In the genomic region with DNA sequence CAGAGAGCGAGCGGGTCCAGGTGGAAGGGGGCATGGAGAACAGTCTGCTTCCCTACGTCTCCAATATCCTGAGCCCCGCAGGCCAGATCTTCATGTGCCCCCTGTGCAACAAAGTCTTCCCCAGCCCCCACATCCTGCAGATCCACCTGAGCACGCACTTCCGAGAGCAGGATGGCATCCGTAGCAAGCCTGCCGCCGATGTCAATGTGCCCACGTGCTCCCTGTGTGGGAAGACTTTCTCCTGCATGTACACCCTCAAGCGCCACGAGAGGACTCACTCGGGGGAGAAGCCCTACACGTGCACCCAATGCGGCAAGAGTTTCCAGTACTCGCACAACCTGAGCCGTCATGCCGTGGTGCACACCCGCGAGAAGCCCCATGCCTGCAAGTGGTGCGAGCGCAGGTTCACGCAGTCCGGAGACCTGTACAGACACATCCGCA, we compare ENCODE assay signal across 10 mouse cellular contexts. TPM values are rescaled to one million over a fixed set of nuclear protein-coding genes. Genes with fewer than 3 reads are reported as not detected.
DNase-seq lines count a peak whose midpoint lies in the region; ATAC-seq and TF ChIP-seq lines count a peak whose summit lies in the region.
"Had no signal": no experiment of that assay in that cellular context is flagged by ENCODE, and none has a peak within 500 bp of the region (broad histone marks: within the 10 kb centered on the region; RNA-seq: fewer than 3 reads in every experiment).

No protein-coding gene starts in this region.

- no peak for TF ChIP-seq CTCF in layer of hippocampus, adult 2 months (conservative IDR thresholded peaks at IDR 0.05)
- no peak for TF ChIP-seq CTCF in midbrain, postnatal 0 days (IDR thresholded peaks at IDR 0.05)

- peak overlapping the region; percentile 91 for H3K27ac ChIP-seq in layer of hippocampus, adult 2 months
- peak overlapping the region; percentile 99 for H3K27ac ChIP-seq in hindbrain, embryonic 10.5 days
- H3K27ac ChIP-seq in midbrain, postnatal 0 days (ENCODE audit: low read depth, low read length) = no peak overlapping the region

- H3K9me3 ChIP-seq in hindbrain, embryonic 10.5 days = no peaks in the 10 kb centered on the region
- no peaks in the 10 kb centered on the region for H3K9me3 ChIP-seq in midbrain, postnatal 0 days (ENCODE audit: low read length)

- H3K36me3 ChIP-seq in hindbrain, embryonic 10.5 days = peaks cover 27% of the 10 kb centered on the region
- peaks cover 4% of the 10 kb centered on the region; the same call in 1 of the 2 replicates for H3K36me3 ChIP-seq in midbrain, postnatal 0 days (ENCODE audit: insufficient read depth, low read length)

- no peak overlapping the region; the same call in 1 of the 2 replicates for H3K9ac ChIP-seq in midbrain, postnatal 0 days (replicated peaks; ENCODE audit: low read length, poor library complexity, severe bottlenecking)

- ATAC-seq in midbrain, postnatal 0 days (ENCODE audit: low FRiP score) = no peak
- ATAC-seq: activated CD4-positive, CD25-positive, alpha-beta regulatory T cell, adult 4 months had no signal

- H3K27me3 ChIP-seq in hindbrain, embryonic 10.5 days (ENCODE audit: insufficient read depth, poor library complexity, severe bottlenecking) = no peaks in the 10 kb centered on the region
- no peaks in the 10 kb centered on the region for H3K27me3 ChIP-seq in midbrain, postnatal 0 days (ENCODE audit: insufficient read depth, low read length)

- H3K4me1 ChIP-seq in hindbrain, embryonic 10.5 days (replicated peaks) = peaks cover 82% of the 10 kb centered on the region
- H3K4me1 ChIP-seq in midbrain, postnatal 0 days (ENCODE audit: insufficient read depth, low read length) = peaks cover 6% of the 10 kb centered on the region; the same call in 1 of the 2 replicates

- peak overlapping the region; percentile 84 for H3K4me3 ChIP-seq in layer of hippocampus, adult 2 months
- H3K4me3 ChIP-seq in hindbrain, embryonic 10.5 days = peak overlapping the region; percentile 97
- H3K4me3 ChIP-seq in midbrain, postnatal 0 days (ENCODE audit: low read depth, low read length) = no peak overlapping the region; the same call in 1 of the 2 replicates

- no peak for DNase-seq in layer of hippocampus, adult 2 months (ENCODE audit: low spot score in 2 of 2)
- no peak for DNase-seq in layer of hippocampus, postnatal 14 days (ENCODE audit: low spot score in 2 of 2)
- DNase-seq in cerebellum, adult 9-10 months = peak; percentile 71
- peak; percentile 34 for DNase-seq in hindbrain, embryonic 10.5 days (ENCODE audit: low spot score)
- no peak for DNase-seq in midbrain, postnatal 0 days (ENCODE audit: low spot score)
- no peak for DNase-seq in frontal cortex, postnatal 14 days (ENCODE audit: low spot score in 2 of 2)
- no peak for DNase-seq in adrenal gland, postnatal 10 days
- no peak for DNase-seq in layer of hippocampus, adult 11-12 months (ENCODE audit: low spot score)
- DNase-seq: B cell, adult 2 months had no signal

- WGBS in hindbrain, embryonic 10.5 days = 75% methylated on average over 25 of the region's 25 CpGs
- WGBS in midbrain, postnatal 0 days = 68% methylated on average over 25 of the region's 25 CpGs

- H3K4me2 ChIP-seq in midbrain, postnatal 0 days (ENCODE audit: low read depth, low read length, poor library complexity, severe bottlenecking) = peak overlapping the region; percentile 32; the same call in 1 of the 2 replicates

RNA-seq across cellular contexts. Expression of a gene that starts 6.0 kb away (rescaled TPM):
- 100 to 1,000 TPM; 585 to 647 TPM for total RNA-seq in layer of hippocampus, adult 2 months (2021)
- total RNA-seq in layer of hippocampus, postnatal 14 days (2021) = 100 to 1,000 TPM; 592 to 608 TPM
- 7.8 and 8.4 TPM in 2 replicates for polyA plus RNA-seq in hindbrain, embryonic 10.5 days (2016; fragmentation: Nextera tagmentation; extraction: Ambion mirVana)
- 24.7 and 56.7 TPM in 2 replicates for total RNA-seq in midbrain, postnatal 0 days (2014; rRNA removed)
- polyA plus RNA-seq in midbrain, postnatal 0 days (2015; fragmentation: Nextera tagmentation; extraction: Ambion mirVana) = 3.5 and 3.6 TPM in 2 replicates
- 10 to 100 TPM; 27.9 to 38.6 TPM for total RNA-seq in adrenal gland, postnatal 10 days (2021)

Comparison
In these comparisons a context has a peak if more than half of its experiments do, and no peak if none do; other contexts are left out.
1. DNase-seq: peak in cerebellum, adult 9-10 months (single experiment) and hindbrain, embryonic 10.5 days (single experiment); none in layer of hippocampus, adult 2 months (0 of 2), layer of hippocampus, postnatal 14 days (0 of 2), midbrain, postnatal 0 days (single experiment), frontal cortex, postnatal 14 days (0 of 2), adrenal gland, postnatal 10 days (single experiment) and layer of hippocampus, adult 11-12 months (single experiment).
2. RNA of a gene that starts 6.0 kb away (total RNA-seq): 585 to 647 TPM in layer of hippocampus, adult 2 months and 592 to 608 TPM in layer of hippocampus, postnatal 14 days; 24.7 to 56.7 TPM in midbrain, postnatal 0 days and 27.9 to 38.6 TPM in adrenal gland, postnatal 10 days; every median in the first group is over 10 times any median in the second.